Mouse (Mus musculus): ENCODE results near the gene Nceh1. TPM values are rescaled to one million over a fixed set of nuclear protein-coding genes. Genes with fewer than 3 reads are reported as not detected.

Nceh1 gene
- polyA plus RNA-seq, 1 experiment: 15.5 TPM

GRCm38 (mm10) chr3:27165481-27166065 is 17.2 kb upstream of the Nceh1 start:
- Histone ChIP-seq H3K4me1 (ENCODE audit: control insufficient read depth, insufficient read depth, insufficient read length, low read length) (peaks cover 1% of the 10 kb centered on the region), H3K4me3 (ENCODE audit: low read depth, low read length) (no peak overlapping the region), H3K27ac (ENCODE audit: insufficient read depth, low read depth, low read length) (no peak overlapping the region), H3K27me3 (ENCODE audit: control insufficient read depth, insufficient read depth, low read length) (no peaks in the 10 kb centered on the region), H3K36me3 (ENCODE audit: control insufficient read depth, insufficient read depth, low read length) (no peaks in the 10 kb centered on the region)
- TF ChIP-seq CTCF (IDR thresholded peaks at IDR 0.05; ENCODE audit: extremely low read depth, insufficient read length, insufficient replicate concordance, low read depth, low read length) (no peak), POLR2A (IDR thresholded peaks at IDR 0.05; ENCODE audit: low read depth, low read length) (no peak)
- WGBS: 85% methylated on average over 3 of the region's 3 CpGs

GRCm38 (mm10) chr3:27170257-27170656 is 12.5 kb upstream of the Nceh1 start:
- no peak overlapping the region for H3K4me3 ChIP-seq (ENCODE audit: low read depth, low read length)
- no peaks in the 10 kb centered on the region for H3K36me3 ChIP-seq (ENCODE audit: control insufficient read depth, insufficient read depth, low read length)
- TF ChIP-seq CTCF (IDR thresholded peaks at IDR 0.05; ENCODE audit: extremely low read depth, insufficient read length, insufficient replicate concordance, low read depth, low read length): no peak
- TF ChIP-seq POLR2A (IDR thresholded peaks at IDR 0.05; ENCODE audit: low read depth, low read length): no peak
- no peaks in the 10 kb centered on the region for H3K27me3 ChIP-seq (ENCODE audit: control insufficient read depth, insufficient read depth, low read length)
- 57% methylated on average over 1 of the region's 1 CpGs for WGBS
- H3K4me1 ChIP-seq (ENCODE audit: control insufficient read depth, insufficient read depth, insufficient read length, low read length): no peaks in the 10 kb centered on the region
- no peak overlapping the region for H3K27ac ChIP-seq (ENCODE audit: insufficient read depth, low read depth, low read length)

- WGBS: 76% methylated on average over 8 of the region's 8 CpGs
- no peaks in the 10 kb centered on the region for H3K36me3 ChIP-seq (ENCODE audit: control insufficient read depth, insufficient read depth, low read length)
- no peak overlapping the region for H3K27ac ChIP-seq (ENCODE audit: insufficient read depth, low read depth, low read length)
- H3K4me3 ChIP-seq (ENCODE audit: low read depth, low read length): no peak overlapping the region
- no peaks in the 10 kb centered on the region for H3K4me1 ChIP-seq (ENCODE audit: control insufficient read depth, insufficient read depth, insufficient read length, low read length)
- no peaks in the 10 kb centered on the region for H3K27me3 ChIP-seq (ENCODE audit: control insufficient read depth, insufficient read depth, low read length)
- no peak for TF ChIP-seq POLR2A (IDR thresholded peaks at IDR 0.05; ENCODE audit: low read depth, low read length)
- TF ChIP-seq CTCF (IDR thresholded peaks at IDR 0.05; ENCODE audit: extremely low read depth, insufficient read length, insufficient replicate concordance, low read depth, low read length): no peak
Observed at GRCm38 (mm10) chr3:27179711-27180110, 3.1 kb upstream of the Nceh1 start.

DNA sequence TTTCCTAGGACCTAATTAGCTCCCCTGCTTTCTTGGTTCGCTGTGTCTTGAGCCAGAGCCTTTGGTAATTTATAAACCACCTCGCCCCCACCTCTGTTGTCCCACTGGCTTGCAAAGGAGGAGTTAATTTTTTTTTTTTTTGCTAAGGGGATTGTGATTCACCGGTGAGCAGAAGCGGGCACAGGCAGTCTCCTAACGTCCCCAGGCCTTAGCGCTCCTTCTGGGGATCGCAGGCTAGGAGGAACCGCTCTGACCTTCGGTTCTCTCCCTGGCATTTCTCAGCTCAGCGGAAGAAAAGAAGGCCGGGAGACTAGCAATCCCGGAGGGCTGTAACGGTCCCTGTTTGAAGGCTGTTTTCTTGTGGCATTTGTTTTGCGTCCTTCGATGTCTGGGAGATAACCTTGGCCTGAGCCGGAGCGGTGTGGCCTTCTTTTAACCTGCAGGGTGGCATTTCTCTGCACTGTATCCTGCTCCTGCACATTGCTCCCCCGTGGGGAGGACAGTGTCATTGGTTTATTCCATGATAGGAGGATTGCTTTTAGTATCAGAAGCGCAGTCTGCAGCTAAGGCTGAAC is 923 bp downstream of the Nceh1 start:
- WGBS: 8% methylated on average over 19 of the region's 19 CpGs
- Histone ChIP-seq H3K4me3 (ENCODE audit: low read depth, low read length) (peak overlapping the region; percentile 76), H3K36me3 (ENCODE audit: control insufficient read depth, insufficient read depth, low read length) (no peaks in the 10 kb centered on the region), H3K27ac (ENCODE audit: insufficient read depth, low read depth, low read length) (no peak overlapping the region), H3K4me1 (ENCODE audit: control insufficient read depth, insufficient read depth, insufficient read length, low read length) (peaks cover 2% of the 10 kb centered on the region; the same call in 1 of the 2 replicates), H3K27me3 (ENCODE audit: control insufficient read depth, insufficient read depth, low read length) (no peaks in the 10 kb centered on the region)
- TF ChIP-seq CTCF (IDR thresholded peaks at IDR 0.05; ENCODE audit: extremely low read depth, insufficient read length, insufficient replicate concordance, low read depth, low read length) (no peak), POLR2A (IDR thresholded peaks at IDR 0.05; ENCODE audit: low read depth, low read length) (no peak)

DNA sequence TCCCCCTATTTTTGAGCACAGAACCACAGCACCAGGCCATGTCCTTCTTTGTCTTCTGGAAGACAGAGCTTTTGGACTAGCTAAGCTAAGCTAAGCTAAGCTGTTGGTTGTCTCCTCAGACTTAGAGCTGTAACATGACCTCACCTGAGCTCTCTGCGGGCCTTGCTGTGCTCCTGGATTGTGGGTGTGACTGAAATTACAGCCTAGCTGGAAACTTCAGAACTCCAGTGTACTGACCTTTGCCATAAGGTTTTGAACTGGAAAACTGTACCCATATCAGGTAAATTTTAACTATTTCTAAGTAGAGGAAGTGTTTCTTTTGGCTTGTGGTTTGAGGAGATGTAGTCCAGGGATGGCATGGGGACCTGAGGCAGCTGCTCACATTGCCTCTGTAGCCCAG is 5.6 kb downstream of the Nceh1 start:
- Histone ChIP-seq H3K36me3 (ENCODE audit: control insufficient read depth, insufficient read depth, low read length) (no peaks in the 10 kb centered on the region), H3K27ac (ENCODE audit: insufficient read depth, low read depth, low read length) (peak overlapping the region; percentile 68; the same call in 1 of the 2 replicates), H3K4me3 (ENCODE audit: low read depth, low read length) (no peak overlapping the region), H3K27me3 (ENCODE audit: control insufficient read depth, insufficient read depth, low read length) (no peaks in the 10 kb centered on the region), H3K4me1 (ENCODE audit: control insufficient read depth, insufficient read depth, insufficient read length, low read length) (peaks cover 11% of the 10 kb centered on the region; the same call in 1 of the 2 replicates)
- 39% methylated on average over 1 of the region's 1 CpGs for WGBS
- TF ChIP-seq CTCF (IDR thresholded peaks at IDR 0.05; ENCODE audit: extremely low read depth, insufficient read length, insufficient replicate concordance, low read depth, low read length) (no peak), POLR2A (IDR thresholded peaks at IDR 0.05; ENCODE audit: low read depth, low read length) (no peak)

GRCm38 (mm10) chr3:27189320-27190261 is 6.8 kb downstream of the Nceh1 start:
- H3K36me3 ChIP-seq (ENCODE audit: control insufficient read depth, insufficient read depth, low read length): no peaks in the 10 kb centered on the region; the same call in 1 of the 2 replicates
- H3K4me1 ChIP-seq (ENCODE audit: control insufficient read depth, insufficient read depth, insufficient read length, low read length): peaks cover 13% of the 10 kb centered on the region; the same call in 1 of the 2 replicates
- no peak overlapping the region for H3K27ac ChIP-seq (ENCODE audit: insufficient read depth, low read depth, low read length)
- 44% methylated on average over 14 of the region's 14 CpGs for WGBS
- TF ChIP-seq CTCF (IDR thresholded peaks at IDR 0.05; ENCODE audit: extremely low read depth, insufficient read length, insufficient replicate concordance, low read depth, low read length) (no peak), POLR2A (IDR thresholded peaks at IDR 0.05; ENCODE audit: low read depth, low read length) (no peak)
- H3K27me3 ChIP-seq (ENCODE audit: control insufficient read depth, insufficient read depth, low read length): no peaks in the 10 kb centered on the region
- H3K4me3 ChIP-seq (ENCODE audit: low read depth, low read length): no peak overlapping the region

GRCm38 (mm10) chr3:27190865-27191264 is 8.1 kb downstream of the Nceh1 start:
- TF ChIP-seq CTCF (IDR thresholded peaks at IDR 0.05; ENCODE audit: extremely low read depth, insufficient read length, insufficient replicate concordance, low read depth, low read length): no peak
- no peak for TF ChIP-seq POLR2A (IDR thresholded peaks at IDR 0.05; ENCODE audit: low read depth, low read length)

More at GRCm38 (mm10) chr3:27190865-27191264, 8.1 kb downstream of the Nceh1 start:
- Histone ChIP-seq H3K27ac (ENCODE audit: insufficient read depth, low read depth, low read length) (no peak overlapping the region), H3K4me3 (ENCODE audit: low read depth, low read length) (no peak overlapping the region), H3K27me3 (ENCODE audit: control insufficient read depth, insufficient read depth, low read length) (no peaks in the 10 kb centered on the region), H3K4me1 (ENCODE audit: control insufficient read depth, insufficient read depth, insufficient read length, low read length) (peaks cover 21% of the 10 kb centered on the region), H3K36me3 (ENCODE audit: control insufficient read depth, insufficient read depth, low read length) (no peaks in the 10 kb centered on the region; the same call in 1 of the 2 replicates)
- 59% methylated on average over 4 of the region's 4 CpGs for WGBS

Measured in small intestine, adult 2 months (tissue).